Mouse (Mus musculus) hindbrain, postnatal 0 days (tissue): Measurements from ENCODE around the gene Myo15b. TPM values are rescaled to one million over a fixed set of nuclear protein-coding genes. Genes with fewer than 3 reads are reported as not detected.

Source experiments
- ATAC-seq: fragments of 200-750 bp; cut with Nextera tagmentation; 2 replicates; pipeline ENCODE4 v1.8.0; 2017; ENCODE audit warnings: mild to moderate bottlenecking, moderate TSS enrichment, moderate library complexity
- DNase-seq: peaks from one replicate; pipeline ENCODE4 v3.0.0-alpha.2; 2015; ENCODE audit warnings: low spot score
- H3K27ac ChIP-seq: fragments of 300-500 bp; sonication (generic); 2 replicates; pipeline ENCODE4 v1.5.1; 2014; ENCODE audit warnings: mild to moderate bottlenecking
- H3K27me3 ChIP-seq: fragments of 300-500 bp; sonication (generic); 2 replicates; pipeline ENCODE4 v1.6.1; 2014; ENCODE audit warnings: low read length, mixed read lengths; ENCODE audit not compliant: insufficient read depth
- H3K36me3 ChIP-seq: fragments of 300-500 bp; sonication (generic); 2 replicates; pipeline ENCODE4 v1.6.1; 2014; ENCODE audit warnings: low read length, mixed read lengths; ENCODE audit not compliant: insufficient read depth
- H3K4me1 ChIP-seq: fragments of 300-500 bp; sonication (generic); 2 replicates; pipeline ENCODE4 v1.6.1; 2014; ENCODE audit warnings: antibody characterized with exemption, low read length, mixed read lengths; ENCODE audit not compliant: insufficient read depth
- H3K4me2 ChIP-seq: fragments of 300-500 bp; sonication (generic); 2 replicates; pipeline ENCODE4 v1.6.1; 2014; ENCODE audit warnings: low read depth, mild to moderate bottlenecking, low read length, moderate library complexity, mixed read lengths
- H3K4me3 ChIP-seq: fragments of 300-500 bp; sonication (generic); 2 replicates; pipeline ENCODE4 v1.5.1; 2014; ENCODE audit warnings: low read length
- H3K9ac ChIP-seq: fragments of 300-500 bp; sonication (generic); replicated peaks from 2 replicates; pipeline ENCODE4 v1.6.1; 2014; ENCODE audit warnings: mild to moderate bottlenecking, low read length, moderate library complexity, mixed read lengths
- H3K9me3 ChIP-seq: fragments of 300-500 bp; sonication (generic); 2 replicates; pipeline ENCODE4 v1.6.1; 2016; ENCODE audit warnings: low read length, mixed read lengths
- CTCF ChIP-seq: IDR thresholded peaks from 2 replicates; pipeline ENCODE4 v1.5.1; 2016; ENCODE audit warnings: antibody characterized with exemption, control low read depth, low read depth
- WGBS: fragments of 180-500 bp; shearing (Covaris S2); extraction: QIAGEN DNeasy Blood & Tissue Kit; methylation state at CpG from one replicate; pipeline ENCODE4 v1.1.7; 2014; 5-methylcytosine and 5-hydroxymethylcytosine counted together
- polyA plus RNA-seq: library from polyadenylated mRNA; unstranded; fragments of >200 nt; fragmentation: Nextera tagmentation; extraction: Ambion mirVana; gene quantifications from 2 replicates; pipeline ENCODE4 v1.2.1, GENCODE M21; 2015
- total RNA-seq: library from RNA; depleted of rRNA; stranded (reverse); fragments of >200 nt; gene quantifications from 2 replicates; pipeline ENCODE4 v1.2.3, GENCODE M21; 2014; rRNA removed

Gene Myo15b
- 0.29 and 0.63 TPM in 2 replicates for total RNA-seq
- 0.20 and 0.45 TPM in 2 replicates for polyA plus RNA-seq

- 0 out of 2 replicates have a peak, but pooled peaks cover 4% of the 10 kb centered on the region for H3K4me1 ChIP-seq
- 14% methylated on average over 27 of the region's 27 CpGs for WGBS
Measured at GRCm38 (mm10) chr11:115858354-115858753, at the start of gene Myo15b. TSS of gene Myo15b (plus strand) at chr11:115858406.

GRCm38 (mm10) chr11:115808696-115809310 lies 49.4 kb upstream of the Myo15b start:
- DNase-seq (peak; percentile 66), ATAC-seq (no peak)

More at GRCm38 (mm10) chr11:115858354-115858753, at the start of gene Myo15b:
- H3K4me3 ChIP-seq = peak within 1 kb of the TSS; percentile 29
- H3K27ac ChIP-seq = no peak within 1 kb of the TSS
- no peak within 1 kb of the TSS; the same call in 1 of the 2 replicates for H3K9ac ChIP-seq
- H3K9me3 ChIP-seq = no peaks in the 10 kb centered on the region
- TF ChIP-seq CTCF = no peak
- H3K36me3 ChIP-seq = no peaks in the 10 kb centered on the region
- peak within 1 kb of the TSS; percentile 47 for H3K4me2 ChIP-seq
- DNase-seq (no peak), ATAC-seq (no peak)
- H3K27me3 ChIP-seq = peaks cover 32% of the 10 kb centered on the region

GRCm38 (mm10) chr11:115809311-115809781 lies 48.9 kb upstream of the Myo15b start:
- DNase-seq (no peak), ATAC-seq (no peak)
- Histone ChIP-seq H3K9ac (no peak overlapping the region), H3K4me3 (no peak overlapping the region), H3K4me1 (peaks cover 13% of the 10 kb centered on the region), H3K27me3 (no peaks in the 10 kb centered on the region), H3K4me2 (peak overlapping the region; percentile 95), H3K27ac (peak overlapping the region; percentile 77; the same call in 1 of the 2 replicates), H3K36me3 (peaks cover 7% of the 10 kb centered on the region; the same call in 1 of the 2 replicates), H3K9me3 (no peaks in the 10 kb centered on the region)
- 49% methylated on average over 8 of the region's 8 CpGs for WGBS
- TF ChIP-seq CTCF = peak; percentile 30; the same call in 1 of the 2 replicates

More at GRCm38 (mm10) chr11:115808696-115809310, 49.4 kb upstream of the Myo15b start:
- Histone ChIP-seq H3K4me3 (no peak overlapping the region), H3K36me3 (peaks cover 8% of the 10 kb centered on the region; the same call in 1 of the 2 replicates), H3K9ac (0 out of 2 replicates have a peak overlapping the region, but pooled peaks have one; percentile 0), H3K27me3 (no peaks in the 10 kb centered on the region), H3K27ac (peak overlapping the region; percentile 77), H3K4me1 (peaks cover 12% of the 10 kb centered on the region), H3K4me2 (peak overlapping the region; percentile 95), H3K9me3 (no peaks in the 10 kb centered on the region)
- no peak for TF ChIP-seq CTCF
- 30% methylated on average over 10 of the region's 10 CpGs for WGBS

- peak; percentile 54 for DNase-seq
- Histone ChIP-seq H3K4me1 (peaks cover 15% of the 10 kb centered on the region), H3K27ac (0 out of 2 replicates have a peak overlapping the region, but pooled peaks have one; percentile 1), H3K9me3 (no peaks in the 10 kb centered on the region), H3K27me3 (no peaks in the 10 kb centered on the region), H3K4me3 (no peak overlapping the region; the same call in 1 of the 2 replicates), H3K36me3 (no peaks in the 10 kb centered on the region), H3K4me2 (peak overlapping the region; percentile 95), H3K9ac (0 out of 2 replicates have a peak overlapping the region, but pooled peaks have one; percentile 17)
- no peak for ATAC-seq
- WGBS = 56% methylated on average over 14 of the region's 14 CpGs
- no peak for TF ChIP-seq CTCF
Measured at GRCm38 (mm10) chr11:115810377-115810776, 47.8 kb upstream of the Myo15b start.

- H3K27me3 ChIP-seq = no peaks in the 10 kb centered on the region
- no peaks in the 10 kb centered on the region for H3K36me3 ChIP-seq
- H3K4me2 ChIP-seq = peak overlapping the region; percentile 95
- H3K9me3 ChIP-seq = no peaks in the 10 kb centered on the region
- TF ChIP-seq CTCF = no peak
- 64% methylated on average over 20 of the region's 20 CpGs for WGBS
- H3K27ac ChIP-seq = peak overlapping the region; percentile 36; the same call in 1 of the 2 replicates
- peaks cover 22% of the 10 kb centered on the region for H3K4me1 ChIP-seq
- peak overlapping the region; percentile 88 for H3K4me3 ChIP-seq
- ATAC-seq (no peak), DNase-seq (no peak)
- H3K9ac ChIP-seq = peak overlapping the region; percentile 24; the same call in 1 of the 2 replicates
Measured at GRCm38 (mm10) chr11:115811381-115812093, 46.7 kb upstream of the Myo15b start.

GRCm38 (mm10) chr11:115812095-115812494 lies 46.1 kb upstream of the Myo15b start:
- H3K4me1 ChIP-seq = peaks cover 22% of the 10 kb centered on the region
- no peaks in the 10 kb centered on the region for H3K36me3 ChIP-seq
- H3K27me3 ChIP-seq = no peaks in the 10 kb centered on the region
- peak overlapping the region; percentile 88 for H3K4me3 ChIP-seq
- DNase-seq (no peak), ATAC-seq (no peak)
- H3K9me3 ChIP-seq = no peaks in the 10 kb centered on the region
- WGBS = 20% methylated on average over 7 of the region's 7 CpGs
- no peak for TF ChIP-seq CTCF
- H3K9ac ChIP-seq = 0 out of 2 replicates have a peak overlapping the region, but pooled peaks have one; percentile 24
- H3K27ac ChIP-seq = peak overlapping the region; percentile 26; the same call in 1 of the 2 replicates
- peak overlapping the region; percentile 95 for H3K4me2 ChIP-seq
